Mouse (Mus musculus): ENCODE data around the gene Supt3.

Gene Supt3

DNA sequence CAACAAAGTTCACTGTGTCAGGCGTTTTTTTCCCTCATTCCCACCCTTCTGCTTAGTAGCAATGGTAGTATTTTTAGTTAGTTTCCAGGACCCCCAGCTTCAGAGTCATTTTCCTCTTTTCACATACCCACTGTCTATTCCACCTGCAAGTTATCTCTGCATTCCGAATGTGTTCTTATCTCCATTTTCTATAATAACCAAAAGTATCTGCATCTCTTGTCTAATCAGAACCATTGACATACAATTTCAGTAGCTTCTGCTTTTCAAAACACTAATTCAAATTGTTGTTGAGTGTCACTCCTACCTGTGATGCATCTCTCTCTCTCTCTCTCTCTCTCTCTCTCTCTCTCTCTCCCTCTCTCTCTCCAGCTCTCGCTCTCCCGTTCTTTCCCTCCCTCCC is 3.4 kb downstream of the Supt3 start:
- DNase-seq (ENCODE audit: low spot score in 2 of 2): no peak

DNA sequence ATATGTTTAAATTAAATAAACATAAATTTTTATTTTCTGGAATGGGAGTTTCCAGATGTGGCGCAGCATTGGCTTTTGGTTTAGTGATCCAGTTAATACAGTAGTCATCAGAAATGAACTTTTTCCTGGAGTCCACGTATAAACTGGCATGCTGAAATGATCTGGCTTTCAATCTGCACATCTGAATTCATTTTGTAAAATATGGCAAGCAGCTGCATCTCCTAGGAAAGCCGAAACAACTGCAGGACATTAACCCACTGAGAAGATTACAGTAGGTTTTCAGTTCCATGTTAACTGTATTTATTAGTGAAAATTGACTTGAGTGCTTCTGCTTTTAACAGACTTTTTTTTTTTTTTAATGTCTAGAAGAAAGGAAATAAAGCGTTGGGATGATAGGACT is 5.4 kb downstream of the Supt3 start:
- no peak for DNase-seq (ENCODE audit: low spot score in 2 of 2)

DNA sequence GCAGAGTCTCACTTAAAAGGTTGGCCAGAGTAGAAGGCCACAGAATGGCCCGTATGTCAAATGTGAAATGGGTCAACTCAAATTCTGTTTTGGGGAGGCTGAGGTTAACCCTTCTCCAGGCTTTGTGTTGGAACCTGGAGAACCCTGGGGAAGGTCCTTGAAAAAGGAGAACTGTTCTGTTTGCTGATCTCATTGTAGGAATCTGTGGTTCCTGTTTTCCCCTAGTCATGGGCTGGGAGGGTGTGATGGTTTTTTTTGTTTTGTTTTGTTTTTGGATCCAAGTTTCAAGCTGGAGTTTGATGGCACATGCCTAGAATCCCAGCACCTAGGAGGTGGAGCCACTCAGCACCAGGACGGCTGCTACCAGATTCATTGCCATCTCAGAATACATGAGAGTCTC is 6.2 kb downstream of the Supt3 start:
- DNase-seq (ENCODE audit: low spot score in 2 of 2): no peak

GRCm38 (mm10) chr17:44788982-44789747 is 12.2 kb downstream of the Supt3 start:
- DNase-seq (ENCODE audit: low spot score in 2 of 2): no peak

DNA sequence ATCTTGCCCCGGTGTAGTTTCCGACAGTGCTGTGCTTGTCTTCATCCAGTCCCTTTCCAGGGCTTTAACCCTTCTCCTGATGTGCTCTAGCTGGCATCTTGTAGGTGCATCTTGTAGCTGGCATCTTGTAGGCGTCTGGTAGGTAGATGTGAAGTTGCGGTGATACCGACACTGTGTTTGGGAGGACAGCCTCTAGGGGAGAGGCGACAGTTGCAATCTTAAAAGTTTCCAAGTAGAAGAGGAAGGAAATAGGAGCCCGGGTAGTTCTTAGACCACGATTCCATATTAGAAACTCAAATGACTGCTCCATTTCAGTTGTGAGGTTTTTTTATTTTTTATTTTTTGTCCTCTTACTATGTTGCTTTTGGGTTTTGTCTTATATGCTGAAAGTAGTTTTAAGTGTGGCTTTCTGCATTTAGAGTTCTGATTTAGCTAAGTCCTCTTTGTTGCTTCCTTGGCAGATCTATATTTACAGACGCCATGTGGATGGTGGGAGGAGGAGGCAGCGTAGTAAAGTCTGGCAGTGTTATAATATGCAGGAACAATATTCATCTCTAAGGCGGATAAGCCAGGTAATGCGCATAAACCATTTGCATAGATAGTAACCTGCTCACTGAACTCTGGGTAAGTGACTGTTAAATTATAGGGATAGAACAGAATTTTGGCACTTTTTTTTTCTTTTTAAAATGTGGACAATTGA is 15.4 kb downstream of the Supt3 start:
- no peak for DNase-seq (ENCODE audit: low spot score in 2 of 2)

DNA sequence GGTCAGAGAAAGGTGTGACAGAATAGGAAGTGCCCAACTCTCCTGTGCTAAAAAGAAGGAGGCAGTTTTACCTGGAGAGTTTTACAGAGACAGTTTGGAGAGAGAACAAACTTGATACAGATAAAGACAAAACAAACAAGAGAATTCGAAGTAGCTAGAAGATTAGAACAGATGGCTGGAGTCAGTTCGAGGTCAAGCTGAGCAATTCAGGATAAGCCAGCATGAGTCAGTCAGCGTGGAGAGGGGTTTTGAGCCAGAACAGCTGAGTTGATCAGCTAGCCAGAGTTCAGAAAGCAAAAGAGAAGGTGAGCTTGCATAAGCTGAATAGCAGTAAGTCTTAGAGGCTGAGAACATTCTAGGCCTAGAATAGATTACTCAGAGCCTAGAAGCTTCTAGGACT is 20.4 kb downstream of the Supt3 start:
- DNase-seq (ENCODE audit: low spot score in 2 of 2): no peak

GRCm38 (mm10) chr17:44807031-44807430 is 30.1 kb downstream of the Supt3 start:
- no peak for DNase-seq (ENCODE audit: low spot score in 2 of 2)

DNA sequence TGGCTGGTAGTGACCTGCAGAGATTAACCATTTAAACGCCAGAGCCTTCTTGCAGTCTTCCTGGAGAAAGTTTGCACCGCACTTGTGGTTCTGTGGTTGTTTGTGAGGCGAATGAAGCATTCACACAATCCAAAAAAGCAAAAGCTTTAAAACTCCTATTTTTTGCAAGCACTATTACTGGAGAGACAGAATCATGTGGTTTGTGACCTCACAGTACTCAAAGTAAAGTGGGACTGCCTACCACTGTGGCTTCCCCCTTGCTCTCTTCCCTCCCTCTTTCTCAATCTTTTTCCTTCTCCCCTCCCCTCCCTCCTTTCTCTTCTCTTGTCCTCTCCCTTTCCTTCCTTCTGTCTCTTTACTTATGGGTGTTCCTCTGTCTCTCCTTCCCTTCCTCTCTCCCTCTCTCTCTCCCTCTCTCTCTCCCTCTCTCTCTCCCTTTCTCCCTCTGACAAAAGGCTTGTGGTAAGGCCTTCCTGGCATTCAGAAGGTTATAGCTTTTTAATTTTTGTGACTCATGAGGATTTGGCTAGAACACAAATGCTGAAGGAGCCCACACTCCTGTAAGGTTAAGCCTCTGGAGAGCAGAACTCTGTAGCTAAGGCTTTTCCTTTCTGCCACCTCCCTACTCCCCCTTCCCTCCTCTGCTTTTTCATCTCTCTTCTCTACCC is 37.7 kb downstream of the Supt3 start, which contains the start of gene Runx2:
Gene Runx2, minus strand, starts transcription at position 290 of the 668 bp plus-strand sequence.
- no peak for DNase-seq (ENCODE audit: low spot score in 2 of 2)

GRCm38 (mm10) chr17:44818825-44819224 is 41.9 kb downstream of the Supt3 start:
- no peak for DNase-seq (ENCODE audit: low spot score in 2 of 2)

DNA sequence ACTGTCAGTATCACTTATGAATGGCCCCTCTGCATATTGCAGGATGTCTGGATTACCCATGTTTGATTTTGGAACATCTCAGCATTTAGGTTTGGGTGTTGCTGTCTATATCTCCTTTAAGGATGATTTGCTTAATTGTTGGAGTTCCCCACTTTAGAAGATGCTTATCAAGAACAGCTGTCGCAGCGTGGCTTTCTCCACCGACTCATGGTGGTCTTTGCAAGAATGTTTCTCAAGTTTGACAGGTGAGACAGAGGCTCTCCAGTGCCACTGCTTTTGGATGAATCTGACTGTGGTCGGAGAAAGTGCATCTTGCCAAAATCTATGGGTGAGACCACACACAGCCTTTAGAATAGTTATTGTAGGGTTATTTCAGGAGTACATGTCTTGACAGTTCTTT is 42.9 kb downstream of the Supt3 start:
- DNase-seq (ENCODE audit: low spot score in 2 of 2): no peak

DNA sequence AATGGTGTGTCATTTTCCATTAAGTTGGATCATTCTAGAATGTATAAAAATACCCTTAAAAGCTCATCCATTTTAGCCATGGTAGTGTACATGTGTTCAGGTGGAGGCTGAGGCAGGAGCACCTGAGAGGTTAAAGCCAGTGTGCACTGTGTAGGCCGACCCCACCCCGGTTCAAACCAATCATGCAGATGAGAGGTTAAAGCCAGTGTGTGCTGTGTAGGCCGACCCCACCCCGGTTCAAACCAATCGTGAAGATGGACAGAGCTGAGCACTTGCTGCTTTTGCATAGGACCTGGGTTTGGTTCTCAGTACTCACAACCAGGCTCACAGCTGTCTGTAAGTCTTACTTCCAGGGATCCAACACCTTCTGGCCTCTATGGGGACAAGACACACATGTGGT is 45.0 kb downstream of the Supt3 start:
- no peak for DNase-seq (ENCODE audit: low spot score in 2 of 2)

- no peak for DNase-seq (ENCODE audit: low spot score in 2 of 2)
These were observed 50.2 kb downstream of the Supt3 start for GRCm38 (mm10) chr17:44827124-44827523.

DNA sequence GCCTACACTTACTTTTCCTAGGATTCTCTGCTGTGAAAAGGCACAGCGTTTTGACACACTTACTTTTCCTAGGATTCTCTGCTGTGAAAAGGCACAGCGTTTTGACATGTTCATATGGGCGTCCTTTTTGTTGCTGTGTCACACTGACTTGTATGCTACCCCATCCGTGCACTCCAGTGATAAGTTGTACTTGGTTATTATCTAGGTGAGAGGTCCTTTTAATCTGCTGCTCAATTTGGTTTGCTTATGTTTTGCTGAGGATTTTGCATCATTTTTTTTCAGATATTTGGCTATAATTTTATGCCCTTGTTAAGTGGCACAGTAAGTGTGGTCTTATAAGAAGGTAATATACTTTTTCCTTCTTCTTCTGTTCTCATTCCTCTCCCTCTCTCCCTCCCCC is 51.0 kb downstream of the Supt3 start:
- no peak for DNase-seq (ENCODE audit: low spot score in 2 of 2)

GRCm38 (mm10) chr17:44829587-44829986 is 52.6 kb downstream of the Supt3 start:
- no peak for DNase-seq (ENCODE audit: low spot score in 2 of 2)

DNA sequence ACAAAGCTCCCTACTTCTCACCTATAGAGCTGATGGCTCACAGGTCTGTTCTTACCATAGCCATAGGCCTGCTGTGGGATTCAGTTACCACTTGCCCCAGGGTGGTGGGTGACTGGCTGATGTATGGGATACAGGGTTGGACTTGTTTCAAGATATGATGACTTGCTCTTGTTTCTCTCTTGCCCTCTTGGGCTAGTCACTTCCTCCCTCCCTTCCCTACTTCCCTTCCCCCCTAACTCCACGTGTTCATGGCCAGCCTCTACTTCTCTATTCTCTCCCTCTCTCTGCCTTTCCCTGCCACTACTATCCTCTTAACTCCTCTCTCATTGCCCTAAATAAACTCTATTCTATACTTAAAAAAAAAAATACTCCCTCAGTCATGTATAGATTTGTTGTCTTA is 54.2 kb downstream of the Supt3 start:
- no peak for DNase-seq (ENCODE audit: low spot score in 2 of 2)

DNA sequence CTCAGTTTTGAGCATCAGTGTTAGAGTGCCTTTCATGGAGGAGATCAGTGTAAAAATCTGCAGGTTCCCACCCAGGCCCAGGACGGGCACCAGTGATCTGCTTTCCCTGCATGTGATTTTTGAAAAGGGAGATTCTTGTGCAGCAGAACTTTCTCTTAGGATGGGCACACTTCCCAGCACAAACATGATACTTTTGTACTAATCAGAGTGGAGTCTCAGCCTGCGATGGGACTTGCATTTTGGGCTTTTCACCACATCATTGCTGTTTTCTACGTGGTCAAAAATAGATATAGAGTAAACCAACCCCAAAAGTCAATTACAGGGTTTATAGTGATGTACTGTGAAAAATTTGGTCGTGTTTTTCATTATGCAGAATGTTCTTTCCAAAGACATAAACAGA is 65.2 kb downstream of the Supt3 start:
- no peak for DNase-seq (ENCODE audit: low spot score in 2 of 2)

- DNase-seq (ENCODE audit: low spot score in 2 of 2): no peak
These were observed 86.2 kb downstream of the Supt3 start for GRCm38 (mm10) chr17:44863165-44863564.

GRCm38 (mm10) chr17:44893592-44893991 is 116.6 kb downstream of the Supt3 start:
- DNase-seq (ENCODE audit: low spot score in 2 of 2): no peak

DNA sequence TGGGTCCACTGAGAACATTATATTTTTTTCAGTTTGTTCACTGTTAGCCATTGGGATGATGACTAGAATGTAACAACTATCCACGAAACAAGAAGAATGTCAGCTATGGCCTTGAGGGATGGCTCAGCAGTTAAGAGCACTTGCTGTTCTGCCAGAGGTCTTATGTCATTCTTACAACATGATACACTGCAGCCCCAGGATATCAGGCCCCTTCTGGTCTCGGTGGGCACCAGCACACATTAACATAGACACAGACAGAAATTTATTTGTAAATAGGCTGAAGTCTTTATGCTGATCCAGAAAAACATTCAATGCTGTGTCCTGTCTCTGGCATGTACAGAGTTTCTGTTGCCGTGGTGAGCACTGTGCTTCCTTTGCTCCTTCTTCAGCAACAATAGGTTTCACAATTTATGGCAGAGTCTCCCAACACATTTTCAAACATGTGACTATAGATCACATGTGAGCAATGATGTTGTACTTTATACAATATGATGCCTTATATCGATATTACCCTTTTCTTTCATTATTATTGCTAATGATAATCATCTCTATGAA is 166.7 kb downstream of the Supt3 start:
- no peak for DNase-seq (ENCODE audit: low spot score in 2 of 2)

DNA sequence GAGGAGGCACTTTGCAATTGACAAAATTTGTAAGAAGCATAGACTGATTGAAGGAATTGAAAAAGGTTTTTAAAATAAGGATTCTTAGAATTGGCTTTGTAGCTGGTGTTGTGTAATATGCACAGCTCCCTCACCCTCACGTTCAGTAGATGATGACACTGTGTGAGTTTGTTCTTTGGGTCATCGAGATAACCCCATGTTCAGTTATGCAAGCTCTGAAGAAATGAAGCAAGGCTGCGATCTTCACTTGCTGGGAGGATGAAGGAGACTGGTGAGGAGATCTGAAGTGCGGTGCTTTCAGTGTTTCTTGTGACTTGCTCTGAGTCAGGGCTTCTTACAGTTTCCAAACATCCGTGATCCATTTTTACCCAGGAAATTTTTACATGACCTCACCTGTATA is 168.4 kb downstream of the Supt3 start:
- no peak for DNase-seq (ENCODE audit: low spot score in 2 of 2)

GRCm38 (mm10) chr17:44948321-44948720 is 171.4 kb downstream of the Supt3 start:
- DNase-seq (ENCODE audit: low spot score in 2 of 2): no peak

DNA sequence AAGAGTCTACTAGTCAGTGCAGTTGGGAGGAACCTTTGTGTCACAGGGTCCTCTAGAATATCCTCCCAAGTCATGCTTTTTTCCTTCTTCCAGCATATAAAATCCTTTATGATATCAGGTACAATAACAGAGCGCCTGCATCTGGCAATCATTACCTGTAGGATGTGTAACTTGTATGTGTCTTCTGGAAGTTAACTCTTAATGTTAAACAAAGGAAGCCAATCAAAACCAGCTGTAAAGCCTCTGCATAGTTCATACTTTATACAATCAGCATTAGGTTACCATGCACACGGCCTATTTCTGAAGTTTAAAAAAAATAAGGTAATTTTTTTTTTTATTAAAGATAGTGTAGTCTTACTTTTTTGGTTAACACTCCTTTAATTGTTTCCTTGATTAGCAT is 179.7 kb downstream of the Supt3 start:
- no peak for DNase-seq (ENCODE audit: low spot score in 2 of 2)
